ENCODE assay signal across 8 mouse cellular contexts in genomic region chr1:21218489-21218919, GRCm38 (mm10). TPM values are rescaled to one million over a fixed set of nuclear protein-coding genes. Genes with fewer than 3 reads are reported as not detected.
DNase-seq lines count a peak whose midpoint lies in the region; ATAC-seq and TF ChIP-seq lines count a peak whose summit lies in the region.

TSS of gene Tmem14a (plus strand) at chr1:21218575.

- DNase-seq in B cell, adult 2 months: peak; percentile 90
- peak; percentile 93 for DNase-seq in brain, adult 2 months (ENCODE audit: low read depth, low spot score)
- DNase-seq in liver, adult 2 months (ENCODE audit: extremely low read depth, low read depth, low spot score): peak; percentile 78
- DNase-seq in splenic B cell, adult 2 months (ENCODE audit: low read depth, low spot score): peak; percentile 91

- no peaks in the 10 kb centered on the region for H3K9me3 ChIP-seq in heart, embryonic 11.5 days (replicated peaks; ENCODE audit: control insufficient read depth, low read length)
- H3K9me3 ChIP-seq in kidney, embryonic 16.5 days (ENCODE audit: low read length): no peaks in the 10 kb centered on the region

- no peaks in the 10 kb centered on the region for H3K36me3 ChIP-seq in heart, embryonic 11.5 days (ENCODE audit: control insufficient read depth, insufficient read depth, low read length)
- no peaks in the 10 kb centered on the region for H3K36me3 ChIP-seq in kidney, embryonic 16.5 days (ENCODE audit: insufficient read depth, low read length)
- no peaks in the 10 kb centered on the region for H3K36me3 ChIP-seq in liver, adult 2 months (ENCODE audit: control insufficient read depth, insufficient read depth, low read length)
- no peaks in the 10 kb centered on the region for H3K36me3 ChIP-seq in myocyte (ENCODE audit: control insufficient read depth, insufficient read depth)
- no peaks in the 10 kb centered on the region for H3K36me3 ChIP-seq in splenic B cell, adult 2 months (ENCODE audit: control insufficient read depth, insufficient read depth, low read length, poor library complexity, severe bottlenecking)

- no peaks in the 10 kb centered on the region for H3K79me2 ChIP-seq in liver, adult 2 months (ENCODE audit: control insufficient read depth, insufficient read depth, low read length)
- no peaks in the 10 kb centered on the region for H3K79me2 ChIP-seq in myocyte (ENCODE audit: control insufficient read depth, insufficient read depth)

- H3K4me1 ChIP-seq in heart, embryonic 11.5 days (ENCODE audit: control insufficient read depth, insufficient read depth, low read length): 0 out of 2 replicates have a peak, but pooled peaks cover 2% of the 10 kb centered on the region
- H3K4me1 ChIP-seq in kidney, embryonic 16.5 days (ENCODE audit: insufficient read depth, low read length): peaks cover 3% of the 10 kb centered on the region; the same call in 1 of the 2 replicates
- H3K4me1 ChIP-seq in liver, adult 2 months (ENCODE audit: control insufficient read depth, insufficient read depth, low read length): peaks cover 12% of the 10 kb centered on the region

- H3K4me2 ChIP-seq in heart, embryonic 11.5 days: peak within 1 kb of the TSS; percentile 73
- peak within 1 kb of the TSS; percentile 75 for H3K4me2 ChIP-seq in kidney, embryonic 16.5 days (replicated peaks; ENCODE audit: low read depth, low read length)
- H3K4me2 ChIP-seq in myocyte (ENCODE audit: low read depth): peak within 1 kb of the TSS; percentile 82

- H3K27ac ChIP-seq in heart, embryonic 11.5 days (ENCODE audit: low read depth, low read length): no peak within 1 kb of the TSS
- peak within 1 kb of the TSS; percentile 66 for H3K27ac ChIP-seq in kidney, embryonic 16.5 days (ENCODE audit: low read length)
- peak within 1 kb of the TSS; percentile 83 for H3K27ac ChIP-seq in liver, adult 2 months (replicated peaks; ENCODE audit: insufficient read depth, low read depth, low read length)

- H3K4me3 ChIP-seq in heart, embryonic 11.5 days (ENCODE audit: low read depth, low read length): peak within 1 kb of the TSS; percentile 67
- H3K4me3 ChIP-seq in kidney, embryonic 16.5 days (ENCODE audit: low read length): peak within 1 kb of the TSS; percentile 63
- peak within 1 kb of the TSS; percentile 75 for H3K4me3 ChIP-seq in liver, adult 2 months (ENCODE audit: insufficient read depth, low read depth, low read length)
- peak within 1 kb of the TSS; percentile 20 for H3K4me3 ChIP-seq in myocyte

- no peaks in the 10 kb centered on the region for H3K27me3 ChIP-seq in heart, embryonic 11.5 days (ENCODE audit: control insufficient read depth, insufficient read depth, low read length)
- H3K27me3 ChIP-seq in kidney, embryonic 16.5 days (ENCODE audit: insufficient read depth, low read length): no peaks in the 10 kb centered on the region
- H3K27me3 ChIP-seq in liver, adult 2 months (ENCODE audit: control insufficient read depth, insufficient read depth, low read length): no peaks in the 10 kb centered on the region
- no peaks in the 10 kb centered on the region for H3K27me3 ChIP-seq in myocyte (ENCODE audit: control insufficient read depth, insufficient read depth, insufficient read length)
- H3K27me3 ChIP-seq in splenic B cell, adult 2 months (ENCODE audit: control insufficient read depth, insufficient read depth, low read length, poor library complexity, severe bottlenecking): no peaks in the 10 kb centered on the region

- peak within 1 kb of the TSS; percentile 92 for H3K9ac ChIP-seq in heart, embryonic 11.5 days (ENCODE audit: low read depth, low read length)
- H3K9ac ChIP-seq in kidney, embryonic 16.5 days (replicated peaks; ENCODE audit: low read length): peak within 1 kb of the TSS; percentile 89
- H3K9ac ChIP-seq in liver, adult 2 months (ENCODE audit: low read depth, low read length): peak within 1 kb of the TSS; percentile 89

- WGBS in heart, embryonic 11.5 days (ENCODE audit: insufficient replicate concordance): under 1% methylated on average over 17 of the region's 17 CpGs
- WGBS in kidney, embryonic 16.5 days: under 1% methylated on average over 17 of the region's 17 CpGs
- WGBS in liver, adult 2 months: 2% methylated on average over 17 of the region's 17 CpGs

- ATAC-seq in erythroblast, adult 5-6 weeks (replicated peaks; ENCODE audit: low FRiP score, poor library complexity, severe bottlenecking): peak; percentile 86
- ATAC-seq in heart, embryonic 11.5 days (replicated peaks; ENCODE audit: insufficient number of reproducible peaks, low FRiP score, low TSS enrichment): peak; percentile 81
- ATAC-seq in kidney, embryonic 16.5 days (ENCODE audit: low FRiP score, low TSS enrichment): peak; percentile 94

- H3ac ChIP-seq in myocyte (ENCODE audit: control insufficient read depth, insufficient read length): no peak within 1 kb of the TSS

- 0 out of 2 replicates have a peak, but pooled peaks have one; percentile 44 for TF ChIP-seq POLR2A in liver, adult 2 months (IDR thresholded peaks at IDR 0.05; ENCODE audit: extremely low read depth, insufficient read depth, low read length)
- no peak for TF ChIP-seq POLR2A in myocyte (IDR thresholded peaks at IDR 0.05; ENCODE audit: insufficient read length, low read depth)

- peak; percentile 92 for TF ChIP-seq CTCF in liver, adult 2 months (IDR thresholded peaks at IDR 0.05; ENCODE audit: low read depth, low read length)

TF ChIP-seq in myocyte, 11 proteins besides CTCF, POLR2A, EP300 and RAD21:
- TF ChIP-seq SRF (IDR thresholded peaks at IDR 0.05; ENCODE audit: control insufficient read depth, insufficient read length, low read depth): no peak
- TF ChIP-seq MAX (IDR thresholded peaks at IDR 0.05; ENCODE audit: low read depth): no peak
- TF ChIP-seq TCF12 (IDR thresholded peaks at IDR 0.05; ENCODE audit: insufficient read depth, poor library complexity, severe bottlenecking): no peak
- no peak for TF ChIP-seq USF1 (IDR thresholded peaks at IDR 0.05; ENCODE audit: low read depth)
- no peak for TF ChIP-seq MYOG (IDR thresholded peaks at IDR 0.05; ENCODE audit: control insufficient read depth in 1 of 3, insufficient read depth in 1 of 3, insufficient read length in 2 of 3, low read depth in 2 of 3)
- no peak for TF ChIP-seq MYOD1 (IDR thresholded peaks at IDR 0.05; ENCODE audit: control insufficient read depth in 1 of 3, insufficient read length in 2 of 3, low read depth in 2 of 3)
- TF ChIP-seq TCF3 (IDR thresholded peaks at IDR 0.05; ENCODE audit: insufficient read length, low read depth): no peak
- no peak for TF ChIP-seq POLR2AphosphoS2 (IDR thresholded peaks at IDR 0.05; ENCODE audit: insufficient read length, low read depth)
- TF ChIP-seq E2F4 (IDR thresholded peaks at IDR 0.05; ENCODE audit: insufficient read depth): no peak
- TF ChIP-seq CEBPB (IDR thresholded peaks at IDR 0.05; ENCODE audit: insufficient read depth, poor library complexity, severe bottlenecking): no peak
- TF ChIP-seq REST (IDR thresholded peaks at IDR 0.05; ENCODE audit: insufficient read depth, insufficient read length): no peak

RNA-seq across cellular contexts. Expression of gene Tmem14a, which starts in this region (rescaled TPM):
- total RNA-seq in erythroblast, adult 5-6 weeks (2015; ENCODE audit: low replicate concordance): not detected in 2 replicates
- not detected in 2 replicates for total RNA-seq in erythroblast, adult 5-6 weeks (2017; ENCODE audit: low replicate concordance)
- polyA plus RNA-seq in heart, embryonic 11.5 days (2014; fragmentation: Nextera tagmentation; extraction: Ambion mirVana): 9.7 and 12.5 TPM in 2 replicates
- polyA plus RNA-seq in kidney, embryonic 16.5 days (2015; fragmentation: Nextera tagmentation; extraction: Ambion mirVana): 10.7 and 11.8 TPM in 2 replicates
- 6.2 and 8.1 TPM in 2 replicates for total RNA-seq in liver, adult 2 months (2014; rRNA removed)
- polyA plus RNA-seq in liver, adult 2 months (2012; rRNA removed): 3.0 and 3.8 TPM in 2 replicates
- polyA plus RNA-seq in myocyte (2012; fragmentation: generic; extraction: Trizol): 0.52 TPM

Comparison
In these comparisons a context has a peak if more than half of its experiments do, and no peak if none do; other contexts are left out.
1. Peak in ATAC-seq in erythroblast, adult 5-6 weeks; RNA of the gene not detected or under 1 TPM.
2. H3K4me3 ChIP-seq: peak in every context shown above with its lines; median percentile 75 in liver, adult 2 months; 67 in heart, embryonic 11.5 days; 63 in kidney, embryonic 16.5 days; 20 in myocyte.